Mouse (Mus musculus) myocyte (in vitro differentiated cells): ENCODE measurements at regions not wholly inside any gene's neighbourhood (a gene's known extent, or its start where the extent isn't known, plus 50 kb on each side); places are given as distances from the start of the nearest gene placed in this dataset.

Experiments
- H3K27me3 ChIP-seq: one replicate; pipeline ENCODE4 v1.6.1; 2011; ENCODE audit not compliant: control insufficient read depth, insufficient read depth, insufficient read length
- H3K36me3 ChIP-seq: one replicate; pipeline ENCODE4 v1.6.1; 2011; ENCODE audit not compliant: control insufficient read depth, insufficient read depth
- H3K4me2 ChIP-seq: one replicate; pipeline ENCODE4 v1.6.1; 2011; ENCODE audit warnings: low read depth, control low read depth
- H3K4me3 ChIP-seq: one replicate; pipeline ENCODE4 v1.5.1; 2011; ENCODE audit warnings: mild to moderate bottlenecking, control low read depth, moderate library complexity
- H3K79me2 ChIP-seq: one replicate; pipeline ENCODE4 v1.6.1; 2011; ENCODE audit not compliant: control insufficient read depth, insufficient read depth
- H3ac ChIP-seq: one replicate; pipeline ENCODE4 v1.6.1; 2011; ENCODE audit not compliant: control insufficient read depth, insufficient read length
- CEBPB ChIP-seq: IDR thresholded peaks from 2 replicates; pipeline ENCODE4 v1.6.1; 2011; ENCODE audit warnings: mild to moderate bottlenecking, moderate library complexity; ENCODE audit not compliant: poor library complexity, insufficient read depth, severe bottlenecking
- E2F4 ChIP-seq: IDR thresholded peaks from one replicate; pipeline ENCODE4 v1.6.1; 2011; ENCODE audit warnings: mild to moderate bottlenecking, control low read depth, moderate library complexity; ENCODE audit not compliant: insufficient read depth
- MAX ChIP-seq: IDR thresholded peaks from one replicate; pipeline ENCODE4 v1.6.1; 2011; ENCODE audit warnings: low read depth, mild to moderate bottlenecking, control low read depth
- MYOD1 ChIP-seq, 3 experiments: IDR thresholded peaks; one replicate each; pipeline ENCODE4 v1.6.1; 2011; ENCODE audit warnings: control low read depth in 2 of 3, low read depth in 2 of 3, mild to moderate bottlenecking in 2 of 3, moderate library complexity in 1 of 3; ENCODE audit not compliant: insufficient read length in 2 of 3, control insufficient read depth in 1 of 3
- MYOG ChIP-seq, 3 experiments: IDR thresholded peaks; one replicate each; pipeline ENCODE4 v1.6.1; 2011; ENCODE audit warnings: control low read depth in 2 of 3, low read depth in 2 of 3, mild to moderate bottlenecking in 2 of 3; ENCODE audit not compliant: insufficient read length in 2 of 3, control insufficient read depth in 1 of 3, insufficient read depth in 1 of 3
- POLR2A ChIP-seq: IDR thresholded peaks from one replicate; pipeline ENCODE4 v1.6.1; 2011; ENCODE audit warnings: low read depth, mild to moderate bottlenecking, control low read depth, moderate library complexity; ENCODE audit not compliant: insufficient read length
- POLR2AphosphoS2 ChIP-seq: IDR thresholded peaks from one replicate; pipeline ENCODE4 v1.6.1; 2011; ENCODE audit warnings: low read depth, control low read depth; ENCODE audit not compliant: insufficient read length
- REST ChIP-seq: IDR thresholded peaks from one replicate; pipeline ENCODE4 v1.6.1; 2011; ENCODE audit warnings: mild to moderate bottlenecking, control low read depth, moderate library complexity; ENCODE audit not compliant: insufficient read depth, insufficient read length
- SRF ChIP-seq: IDR thresholded peaks from one replicate; pipeline ENCODE4 v1.6.1; 2011; ENCODE audit warnings: low read depth; ENCODE audit not compliant: control insufficient read depth, insufficient read length
- TCF12 ChIP-seq: IDR thresholded peaks from one replicate; pipeline ENCODE4 v1.6.1; 2011; ENCODE audit warnings: mild to moderate bottlenecking, control low read depth; ENCODE audit not compliant: poor library complexity, insufficient read depth, severe bottlenecking
- TCF3 ChIP-seq: IDR thresholded peaks from one replicate; pipeline ENCODE4 v1.6.1; 2011; ENCODE audit warnings: low read depth, control low read depth; ENCODE audit not compliant: insufficient read length
- USF1 ChIP-seq: IDR thresholded peaks from one replicate; pipeline ENCODE4 v1.6.1; 2011; ENCODE audit warnings: low read depth, mild to moderate bottlenecking, control low read depth, moderate library complexity

DNA sequence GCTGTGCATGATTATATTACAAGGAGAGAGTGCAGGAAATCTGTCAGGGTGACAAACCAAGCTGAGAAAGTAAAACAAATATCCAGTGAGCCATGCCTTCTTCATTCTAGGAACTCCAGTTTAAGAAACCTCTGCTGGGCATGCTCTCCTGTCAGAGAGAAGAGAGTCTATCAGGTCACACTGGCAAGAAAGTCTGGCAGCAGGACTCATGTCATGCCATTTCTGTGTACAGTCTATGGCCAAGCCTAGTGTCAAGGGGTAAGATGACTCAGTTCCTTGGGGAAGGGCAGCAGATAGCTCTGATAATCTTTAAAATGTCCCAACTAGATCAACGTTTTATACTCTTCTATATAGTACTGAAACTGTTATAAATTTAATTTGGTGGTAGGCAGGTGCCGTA lies 128.0 kb upstream of the Npvf start:
- H3K36me3 ChIP-seq = no peaks in the 10 kb centered on the region
- no peaks in the 10 kb centered on the region for H3K79me2 ChIP-seq
- no peak overlapping the region for H3K4me3 ChIP-seq
- no peak overlapping the region for H3ac ChIP-seq
- H3K27me3 ChIP-seq = peaks cover 21% of the 10 kb centered on the region
- no peak overlapping the region for H3K4me2 ChIP-seq
- TF ChIP-seq SRF (no peak), USF1 (no peak), TCF12 (no peak), MYOD1 (IDR thresholded peaks at IDR 0.05; ENCODE audit: control insufficient read depth in 1 of 3, insufficient read length in 2 of 3, low read depth in 2 of 3) (no peak), MAX (no peak), MYOG (IDR thresholded peaks at IDR 0.05; ENCODE audit: control insufficient read depth in 1 of 3, insufficient read depth in 1 of 3, insufficient read length in 2 of 3, low read depth in 2 of 3) (no peak), E2F4 (no peak), POLR2A (no peak), CEBPB (no peak), POLR2AphosphoS2 (no peak), TCF3 (no peak), REST (no peak)

DNA sequence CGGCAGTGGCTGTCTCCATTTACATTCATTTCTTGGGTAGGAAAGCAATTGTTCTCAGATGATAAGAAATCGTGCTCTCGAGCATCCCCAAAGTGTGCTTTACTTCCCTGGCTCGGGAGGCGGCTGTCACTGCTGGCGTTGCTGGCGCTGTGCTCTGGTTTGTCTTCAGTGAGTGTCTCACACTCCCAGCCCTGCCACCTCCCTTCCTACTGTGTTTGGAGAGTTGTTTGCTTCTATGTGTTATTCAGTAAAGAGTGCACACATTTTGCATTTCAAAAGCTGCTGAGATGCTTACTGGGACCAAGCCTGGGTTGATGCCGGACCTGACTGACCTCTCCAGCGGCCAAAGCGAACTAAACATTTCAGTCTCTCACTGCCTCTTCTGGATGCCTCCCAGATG lies 129.3 kb upstream of the Npvf start:
- Histone ChIP-seq H3K79me2 (no peaks in the 10 kb centered on the region), H3K4me2 (no peak overlapping the region), H3K27me3 (peaks cover 26% of the 10 kb centered on the region), H3ac (no peak overlapping the region), H3K4me3 (no peak overlapping the region), H3K36me3 (no peaks in the 10 kb centered on the region)
- TF ChIP-seq CEBPB = no peak
- TF ChIP-seq MAX = no peak
- TF ChIP-seq SRF = no peak
- TF ChIP-seq MYOG (IDR thresholded peaks at IDR 0.05; ENCODE audit: control insufficient read depth in 1 of 3, insufficient read depth in 1 of 3, insufficient read length in 2 of 3, low read depth in 2 of 3) = no peak
- TF ChIP-seq E2F4 = no peak
- TF ChIP-seq MYOD1 (IDR thresholded peaks at IDR 0.05; ENCODE audit: control insufficient read depth in 1 of 3, insufficient read length in 2 of 3, low read depth in 2 of 3) = no peak
- no peak for TF ChIP-seq TCF3

DNA sequence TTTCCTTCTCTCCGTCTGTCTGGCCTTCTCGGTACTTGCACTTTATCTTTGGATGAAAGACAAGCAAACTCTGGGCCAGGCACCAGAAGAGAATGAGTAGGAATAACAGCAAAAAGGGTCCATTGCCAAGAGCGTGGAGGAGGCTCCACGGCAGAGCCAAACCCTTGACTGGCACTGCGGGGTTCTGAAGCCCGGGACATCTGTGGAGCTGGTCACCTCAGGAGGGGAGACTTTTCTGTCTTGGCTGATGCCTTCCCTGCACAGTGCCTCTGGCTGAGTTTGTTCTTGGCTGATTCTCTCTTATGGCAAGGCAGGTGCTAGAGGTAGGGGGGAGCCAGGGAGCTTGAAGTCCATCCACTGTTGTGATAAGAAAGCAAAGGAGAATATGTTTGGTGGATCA lies 130.1 kb upstream of the Npvf start:
- no peaks in the 10 kb centered on the region for H3K79me2 ChIP-seq
- TF ChIP-seq REST (no peak), USF1 (no peak), TCF3 (no peak), POLR2A (no peak), MYOD1 (IDR thresholded peaks at IDR 0.05; ENCODE audit: control insufficient read depth in 1 of 3, insufficient read length in 2 of 3, low read depth in 2 of 3) (no peak), TCF12 (no peak), MYOG (IDR thresholded peaks at IDR 0.05; ENCODE audit: control insufficient read depth in 1 of 3, insufficient read depth in 1 of 3, insufficient read length in 2 of 3, low read depth in 2 of 3) (no peak), E2F4 (no peak), CEBPB (no peak), SRF (no peak), POLR2AphosphoS2 (no peak), MAX (no peak)
- peaks cover 26% of the 10 kb centered on the region for H3K27me3 ChIP-seq
- H3ac ChIP-seq = no peak overlapping the region
- H3K4me2 ChIP-seq = no peak overlapping the region
- no peaks in the 10 kb centered on the region for H3K36me3 ChIP-seq
- H3K4me3 ChIP-seq = no peak overlapping the region

DNA sequence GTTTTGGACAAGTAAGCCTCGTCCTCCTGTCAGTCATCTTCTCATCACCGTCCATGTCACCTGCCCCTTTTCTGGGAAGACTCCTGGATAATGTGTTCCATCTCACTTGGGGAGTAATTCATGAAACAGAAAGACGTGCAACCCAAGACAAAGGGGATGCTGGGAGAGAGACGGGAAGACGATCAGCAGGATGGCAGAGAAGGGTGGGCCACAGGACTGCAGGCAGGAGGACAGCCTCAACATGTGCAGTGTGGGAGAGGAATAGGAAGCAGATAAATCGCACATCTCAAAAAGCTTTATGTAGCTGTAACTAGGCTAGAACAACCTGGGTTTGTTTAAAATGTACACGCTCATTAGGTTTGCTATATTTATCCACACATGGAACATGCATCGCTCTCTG lies 133.4 kb upstream of the Npvf start:
- H3K27me3 ChIP-seq = peaks cover 14% of the 10 kb centered on the region
- no peak overlapping the region for H3ac ChIP-seq
- TF ChIP-seq TCF3 (no peak), SRF (no peak), MYOG (IDR thresholded peaks at IDR 0.05; ENCODE audit: control insufficient read depth in 1 of 3, insufficient read depth in 1 of 3, insufficient read length in 2 of 3, low read depth in 2 of 3) (no peak), POLR2A (no peak), REST (no peak), MAX (no peak), CEBPB (no peak), USF1 (no peak), E2F4 (no peak), MYOD1 (IDR thresholded peaks at IDR 0.05; ENCODE audit: control insufficient read depth in 1 of 3, insufficient read length in 2 of 3, low read depth in 2 of 3) (no peak), POLR2AphosphoS2 (no peak), TCF12 (no peak)
- H3K36me3 ChIP-seq = no peaks in the 10 kb centered on the region
- no peaks in the 10 kb centered on the region for H3K79me2 ChIP-seq
- no peak overlapping the region for H3K4me3 ChIP-seq
- H3K4me2 ChIP-seq = no peak overlapping the region

DNA sequence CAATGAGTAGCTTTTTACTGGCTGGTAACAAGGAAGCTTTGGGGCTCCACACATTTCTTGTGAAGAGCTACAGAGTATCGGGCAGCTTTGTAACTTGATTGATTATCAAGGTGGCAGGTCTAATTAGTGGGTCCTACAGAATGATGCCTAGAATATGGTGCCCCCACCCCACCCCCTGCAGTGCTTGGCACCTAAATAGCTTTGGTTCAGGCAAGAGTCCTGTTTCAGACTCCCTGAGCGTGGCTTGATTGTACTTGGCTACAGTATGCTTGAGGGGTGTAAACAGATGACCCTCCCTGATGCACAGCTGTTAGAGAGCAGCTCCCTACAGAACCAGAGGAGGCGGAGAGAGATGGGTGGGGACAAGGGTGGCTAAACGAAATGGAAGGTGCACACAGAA lies 145.7 kb upstream of the Npvf start:
- Histone ChIP-seq H3K36me3 (no peaks in the 10 kb centered on the region), H3K4me3 (no peak overlapping the region), H3K27me3 (peaks cover 5% of the 10 kb centered on the region), H3K4me2 (no peak overlapping the region), H3ac (no peak overlapping the region), H3K79me2 (no peaks in the 10 kb centered on the region)
- TF ChIP-seq E2F4 = no peak
